Mouse (Mus musculus): ENCODE measurements around the gene Sh3gl1.
A peak's percentile ranks its signal among the peaks of the same experiment; 100 is the strongest.

Sh3gl1 gene

DNA sequence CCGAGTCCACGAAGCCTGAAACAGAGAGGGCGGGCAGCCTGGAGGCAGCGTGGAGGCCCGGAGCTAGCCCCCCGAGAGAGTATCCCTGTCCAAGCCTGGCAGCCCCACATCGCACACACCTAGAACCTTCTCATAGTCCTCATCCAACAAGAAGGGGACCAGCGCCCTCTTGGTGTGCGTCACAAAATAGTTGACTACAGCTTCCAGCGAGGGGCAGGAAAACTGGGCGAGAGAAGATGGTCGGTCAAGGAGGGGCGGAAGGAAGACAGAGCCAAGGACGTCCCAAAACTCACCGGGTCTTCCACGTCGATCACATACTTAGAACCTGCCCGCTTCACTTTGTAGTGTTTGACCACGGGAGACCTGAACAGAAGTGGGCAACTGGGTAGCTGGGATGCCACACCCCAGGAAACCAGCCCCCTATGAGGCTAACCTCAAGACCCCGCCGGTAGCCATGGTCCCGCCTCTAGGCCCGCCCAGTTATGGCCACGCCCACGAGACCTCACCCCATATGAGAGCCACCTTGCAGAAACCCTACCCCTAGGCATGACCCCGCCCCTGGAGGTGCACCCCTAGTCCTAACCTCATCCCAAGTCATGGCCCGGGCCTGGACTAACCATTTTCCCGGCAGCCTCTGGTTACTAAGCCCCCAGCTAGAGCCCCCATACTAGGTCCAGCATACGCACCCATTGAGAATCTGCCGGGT lies 36.5 kb downstream of the Sh3gl1 start:
- no peak for DNase-seq (ENCODE audit: low spot score in 2 of 2)

DNA sequence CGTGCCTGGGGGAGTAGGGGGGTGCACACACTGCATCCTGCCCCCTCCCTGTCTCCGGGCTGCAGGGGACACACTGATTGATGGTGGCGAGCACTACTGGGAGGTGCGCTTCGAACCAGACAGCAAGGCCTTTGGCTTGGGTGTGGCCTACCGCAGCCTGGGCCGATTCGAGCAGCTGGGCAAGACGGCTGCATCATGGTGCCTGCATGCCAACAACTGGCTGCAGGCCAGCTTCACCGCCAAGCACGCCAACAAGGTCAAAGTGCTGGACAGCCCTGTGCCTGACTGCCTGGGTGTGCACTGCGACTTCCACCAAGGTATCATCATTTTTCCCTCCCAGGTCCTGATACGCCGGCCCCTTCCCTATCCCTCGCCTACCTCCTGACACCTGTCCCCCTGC lies 40.4 kb downstream of the Sh3gl1 start:
- DNase-seq (ENCODE audit: low spot score in 2 of 2), result no peak

DNA sequence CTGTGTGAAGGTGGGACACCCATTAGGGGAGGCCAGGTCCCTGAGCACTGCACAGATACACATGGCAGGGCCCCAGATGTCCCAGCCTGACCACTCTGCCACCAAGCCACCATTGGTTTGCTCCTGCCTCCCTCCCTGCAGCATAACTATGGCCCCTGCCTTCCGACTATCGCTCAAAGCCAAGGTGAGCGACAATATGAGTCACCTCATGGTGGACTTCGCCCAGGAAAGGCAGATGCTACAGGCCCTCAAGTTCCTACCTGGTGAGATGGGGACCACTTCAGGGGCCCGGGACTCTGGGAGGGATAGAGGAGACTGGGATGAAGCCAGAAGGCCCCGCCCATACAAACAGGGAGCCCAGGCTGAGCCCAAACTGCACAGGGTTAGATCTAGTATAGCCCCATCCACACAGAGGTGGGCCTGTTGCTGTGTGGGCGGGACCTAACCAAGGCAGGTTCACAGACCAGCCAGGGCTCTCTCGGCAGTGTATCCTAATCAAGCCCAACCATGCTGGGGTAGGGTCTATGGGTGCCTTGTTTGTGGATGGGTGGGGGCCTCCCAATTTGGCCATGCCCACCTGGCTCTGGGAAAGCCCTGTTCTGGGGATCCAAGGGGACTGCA lies 46.0 kb downstream of the Sh3gl1 start:
- no peak for DNase-seq (ENCODE audit: low spot score in 2 of 2)

DNA sequence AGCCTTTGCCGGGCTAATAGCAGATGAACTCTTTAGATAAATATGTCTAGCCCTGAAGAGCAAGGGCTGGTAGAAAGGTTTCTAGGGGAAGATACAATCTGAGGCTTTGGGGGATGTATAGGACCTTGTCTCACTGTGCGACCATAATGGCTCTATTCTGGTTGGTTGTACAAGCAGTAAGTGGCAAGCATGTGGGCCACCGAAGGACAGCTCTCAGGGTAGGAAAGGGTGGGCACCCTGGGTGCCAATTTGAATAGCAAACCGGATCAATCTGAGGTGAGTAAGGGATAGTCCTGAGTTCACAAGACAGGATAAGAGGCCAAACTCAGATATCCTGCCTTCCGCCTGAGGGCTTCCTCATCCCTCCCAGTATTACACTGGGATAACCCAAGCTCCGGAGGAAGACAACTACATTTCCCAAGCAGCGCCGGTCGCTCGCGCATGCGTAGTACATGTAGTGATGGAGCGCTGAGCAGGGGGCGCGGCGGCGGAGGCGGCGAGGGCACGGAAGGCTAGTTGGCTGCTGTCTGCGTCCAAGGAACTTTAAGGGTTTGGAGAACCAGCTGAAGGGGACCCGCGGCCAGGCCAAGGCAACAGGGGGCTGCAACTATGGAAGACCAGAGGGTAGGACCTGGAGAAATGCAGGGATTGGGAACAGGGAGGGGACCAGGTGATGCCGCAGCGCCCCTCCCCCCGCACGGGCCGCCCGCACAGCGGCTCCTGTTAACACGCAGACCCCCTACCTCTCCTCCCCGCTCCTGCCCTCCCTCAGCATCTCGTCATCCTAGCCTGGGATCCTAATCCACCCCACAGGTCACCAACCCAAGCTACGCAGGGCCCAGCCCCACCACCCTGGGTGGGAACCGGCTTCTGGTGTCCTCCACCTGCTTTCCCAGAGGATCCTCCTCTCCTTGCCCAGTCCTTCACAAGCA lies 50.1 kb downstream of the Sh3gl1 start, which contains the start of gene Fsd1:
Gene Fsd1 (plus strand): TSS at position 480 of the 932 bp plus-strand sequence.
- DNase-seq (ENCODE audit: low spot score in 2 of 2), result no peak

DNA sequence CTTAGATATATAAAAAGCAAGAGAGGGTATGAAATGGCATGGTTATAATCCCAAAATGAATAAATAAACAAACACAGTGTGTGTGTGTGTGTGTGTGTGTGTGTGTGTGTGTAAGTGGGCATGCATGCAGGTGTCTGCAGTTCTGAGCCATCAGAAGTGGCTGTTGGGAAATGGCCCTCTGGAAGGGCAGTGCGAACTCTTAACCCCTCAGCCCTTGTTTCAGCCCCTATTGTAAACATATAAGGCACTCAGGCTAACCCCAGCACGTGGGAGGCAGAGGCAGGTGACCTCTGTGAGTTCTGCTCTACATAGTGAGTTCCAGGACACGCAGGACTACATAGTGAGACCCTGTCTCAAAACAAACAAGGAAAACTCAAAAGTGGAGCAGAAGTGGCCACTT lies 59.1 kb downstream of the Sh3gl1 start:
- DNase-seq (ENCODE audit: low spot score in 2 of 2), result no peak

DNA sequence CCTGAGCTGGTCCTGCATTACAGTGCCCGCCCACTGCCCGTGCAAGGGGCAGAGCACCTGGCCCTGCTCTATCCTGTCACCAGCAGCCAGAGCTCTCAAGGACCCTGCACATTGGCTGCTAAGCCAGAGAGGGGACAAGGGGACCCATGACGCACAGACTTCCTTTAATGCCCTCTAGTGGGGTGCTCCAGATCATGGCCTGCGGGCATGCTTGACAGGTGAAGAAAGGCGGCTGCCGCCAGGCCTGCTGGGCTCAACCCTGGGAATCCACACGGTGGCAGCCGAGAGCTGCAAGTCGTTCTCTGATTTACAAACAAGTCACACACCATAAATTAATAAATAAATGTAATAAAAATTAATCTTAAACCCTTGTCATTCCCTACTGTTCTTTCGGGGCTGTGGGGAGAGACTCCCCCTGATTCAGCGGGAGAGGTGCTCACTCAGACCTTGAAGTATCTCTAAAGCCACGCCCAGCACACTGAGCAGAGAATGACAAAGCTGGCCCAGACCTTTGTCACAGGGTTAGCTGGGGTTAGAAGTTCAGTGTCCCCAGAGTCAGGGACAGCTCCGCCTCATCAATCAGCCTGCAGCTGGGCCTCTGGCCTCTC lies 60.1 kb downstream of the Sh3gl1 start:
- peak; percentile 64 to 84 for DNase-seq (ENCODE audit: low spot score in 2 of 2)

DNA sequence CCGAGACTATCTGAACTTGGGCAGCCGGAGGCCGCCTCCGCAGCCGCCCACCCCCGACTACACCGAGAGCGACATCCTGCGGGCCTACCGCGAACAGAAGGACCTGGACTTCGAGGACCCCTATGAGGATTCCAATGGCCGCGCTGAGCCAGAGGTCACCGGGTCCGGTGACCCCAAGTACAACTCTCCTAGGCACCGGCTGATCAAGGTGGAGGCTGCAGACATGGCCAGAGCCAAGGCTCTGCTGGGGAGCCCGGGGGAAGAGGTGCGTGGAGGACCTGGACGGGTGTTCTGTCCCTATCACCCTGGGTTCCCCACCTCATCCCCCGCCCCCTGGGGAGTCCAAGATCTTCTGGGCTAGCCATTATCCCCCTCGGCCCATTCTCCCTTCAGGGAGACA lies 65.0 kb downstream of the Sh3gl1 start:
- no peak for DNase-seq (ENCODE audit: low spot score in 2 of 2)

DNA sequence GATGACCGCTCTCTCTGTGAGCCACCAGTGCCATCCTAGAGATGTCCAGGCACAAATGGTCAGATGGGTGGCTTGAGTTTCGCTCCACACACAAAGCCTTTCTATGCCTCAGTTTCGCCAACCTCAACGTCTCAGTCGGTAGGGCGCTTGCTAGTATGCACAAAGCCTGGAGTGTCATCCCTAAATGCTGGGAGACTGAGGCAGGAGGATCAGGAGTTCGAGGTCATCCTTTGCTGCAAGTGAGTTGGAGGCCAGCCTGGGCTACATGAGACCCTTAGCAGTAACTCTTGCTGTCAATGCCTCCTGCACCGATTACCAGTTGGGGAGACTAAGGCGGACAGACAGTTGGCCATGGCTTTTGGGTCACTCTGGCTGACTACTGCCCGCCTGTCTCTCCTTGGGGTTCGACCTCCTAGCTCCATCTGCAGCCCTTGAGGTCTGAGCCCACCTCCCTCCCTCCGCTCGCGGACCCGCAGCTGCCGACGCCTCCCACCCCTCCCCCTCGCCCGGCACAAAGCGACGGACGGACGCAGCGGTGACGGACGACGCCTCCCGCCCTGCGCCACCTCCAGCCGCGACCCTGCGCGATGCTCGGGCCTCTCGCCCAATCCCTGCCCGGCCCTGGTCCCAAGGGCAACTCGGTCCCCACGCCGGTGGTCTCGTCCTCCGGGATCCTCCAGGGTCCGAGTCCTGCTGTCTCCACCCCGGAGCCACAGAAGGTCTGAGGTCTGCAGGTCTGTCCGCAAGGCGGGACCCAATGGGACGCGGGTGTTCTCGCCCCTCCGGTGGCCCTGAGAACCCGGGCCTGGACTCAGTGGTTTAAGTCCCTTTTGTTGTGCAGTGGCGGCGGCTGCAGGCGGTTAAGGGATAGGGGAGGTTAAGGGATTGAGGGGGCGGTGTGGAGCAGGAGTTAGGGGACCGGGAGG lies 66.2 kb downstream of the Sh3gl1 start, which contains the start of gene Shd:
Gene Shd (plus strand): TSS at position 502 of the 926 bp plus-strand sequence.
- no peak for DNase-seq (ENCODE audit: low spot score in 2 of 2)

DNA sequence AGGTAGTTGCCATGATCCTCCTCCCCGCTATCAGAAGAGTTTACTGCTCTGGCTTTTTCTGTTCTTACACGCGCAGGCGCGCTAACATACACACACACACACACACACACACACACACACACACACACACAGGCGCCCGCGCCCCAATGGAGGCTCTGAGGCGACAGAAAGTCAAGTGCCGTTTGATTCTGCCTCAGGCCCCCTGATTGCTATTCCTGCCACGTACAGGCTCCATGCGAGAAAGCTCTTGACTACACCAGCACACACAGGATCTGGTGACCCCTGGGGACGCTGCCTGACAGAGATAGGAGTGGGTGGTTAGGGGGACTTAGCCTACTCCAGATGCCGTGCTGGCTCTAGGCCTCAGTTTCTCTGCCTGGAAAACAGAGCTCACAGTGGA lies 66.9 kb downstream of the Sh3gl1 start:
- DNase-seq (ENCODE audit: low spot score in 2 of 2), result no peak

DNA sequence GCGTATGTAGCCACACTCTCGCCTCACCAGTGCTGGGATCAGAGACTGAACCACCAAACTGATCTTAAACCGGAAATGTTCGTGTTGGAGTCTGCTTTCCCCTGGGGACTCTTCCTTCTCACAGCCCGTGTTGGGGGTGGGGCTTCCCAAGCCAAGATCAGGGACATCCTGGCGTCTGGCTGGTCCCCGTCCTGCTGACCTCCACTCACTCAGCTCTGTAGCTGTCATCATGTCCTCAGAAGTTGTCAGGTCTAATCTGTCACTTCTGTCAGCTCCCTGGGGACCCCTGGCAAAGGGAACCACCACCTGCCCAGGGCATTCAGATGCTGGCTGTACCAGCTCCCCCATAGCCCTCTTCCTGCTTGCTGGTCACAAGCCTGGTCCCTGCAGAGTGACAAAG lies 68.2 kb downstream of the Sh3gl1 start:
- DNase-seq (ENCODE audit: low spot score in 2 of 2), result no peak

DNA sequence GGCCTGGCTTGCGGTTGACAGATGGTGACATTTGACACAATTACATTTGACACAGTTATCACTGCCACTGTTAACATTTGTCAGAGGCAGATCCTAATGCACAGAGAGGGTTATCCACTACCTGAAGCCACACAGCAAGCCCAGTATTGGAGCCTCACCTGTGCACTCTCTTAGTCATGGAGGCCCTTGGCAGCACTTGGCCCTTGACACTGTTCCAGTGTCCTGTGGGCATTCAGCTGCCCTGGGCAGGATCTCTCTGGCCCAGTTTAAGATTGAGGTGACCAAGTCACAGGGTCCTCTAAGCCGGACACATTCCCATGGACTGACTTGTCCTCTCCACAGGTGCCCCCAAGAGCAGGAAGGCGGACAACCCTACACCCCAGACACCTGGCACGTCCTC lies 69.2 kb downstream of the Sh3gl1 start:
- DNase-seq (ENCODE audit: low spot score in 2 of 2), result no peak
